Mouse (Mus musculus) inflammation-experienced regulatory T-cells (primary cell): ENCODE results near the gene Cdh13. TPM values are rescaled to one million over a fixed set of nuclear protein-coding genes. Genes with fewer than 3 reads are reported as not detected.

ENCODE experiments used
- polyA plus RNA-seq, 2 experiments: library from polyadenylated mRNA; unstranded; fragments of 100-300 nt; shearing (Covaris generic); gene quantifications; one replicate each; pipeline ENCODE4 v1.2.1; 2017

Gene Cdh13
- polyA plus RNA-seq = 1 to 10 TPM; 1.2 to 2.6 TPM

GRCm38 (mm10) chr8:118283600-118284111 is at the start of gene Cdh13:
TSS of gene Cdh13 (plus strand) at chr8:118283733.

GRCm38 (mm10) chr8:119344190-119344856 is 1060.8 kb downstream of the Cdh13 start, which contains the start of gene Hsbp1:
TSS of gene Hsbp1 (plus strand) at chr8:119344488.

